9 mouse cellular contexts compared by ENCODE assay signal in the genomic region with DNA sequence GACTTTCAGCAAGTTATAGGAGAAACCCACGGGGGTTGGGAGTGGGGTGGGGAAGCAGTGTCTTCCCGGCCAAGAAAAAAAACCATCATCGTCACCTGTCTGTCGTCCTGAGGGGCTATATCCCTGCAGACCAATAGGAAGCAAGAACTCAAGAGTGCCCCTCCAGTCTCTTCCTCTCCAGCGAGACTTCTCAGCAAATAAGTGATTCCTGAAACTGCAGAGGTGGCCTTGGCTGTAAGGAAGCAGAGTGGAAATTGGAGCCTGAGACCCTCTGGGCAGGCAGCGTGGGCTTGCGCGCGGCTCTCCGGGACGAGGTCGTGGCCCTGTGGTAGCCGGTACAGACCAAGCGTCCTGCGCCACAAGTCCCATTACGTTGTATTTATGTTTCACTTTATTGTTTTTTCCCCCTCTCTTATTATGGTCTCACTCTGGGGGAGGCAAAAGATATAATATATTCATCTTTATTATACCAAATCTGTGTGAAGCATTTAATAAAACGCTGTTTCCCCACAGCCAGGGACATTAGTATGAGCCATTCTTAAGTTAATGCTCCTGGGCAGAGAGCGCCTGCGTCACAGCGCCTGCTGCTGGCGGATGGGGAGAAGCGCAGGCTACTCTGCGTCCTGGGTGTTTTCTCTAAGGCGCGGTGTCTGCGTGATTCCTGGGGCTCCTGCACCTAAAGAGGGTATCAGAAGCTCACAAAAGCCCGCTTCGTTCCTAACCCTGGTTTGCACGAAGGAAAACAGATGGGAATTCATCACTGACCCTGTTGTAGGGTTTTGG. TPM values are rescaled to one million over a fixed set of nuclear protein-coding genes. Genes with fewer than 3 reads are reported as not detected.
DNase-seq lines count a peak whose midpoint lies in the region; ATAC-seq and TF ChIP-seq lines count a peak whose summit lies in the region.
"Had no signal": no experiment of that assay in that cellular context is flagged by ENCODE, and none has a peak within 500 bp of the region (broad histone marks: within the 10 kb centered on the region; RNA-seq: fewer than 3 reads in every experiment).

No protein-coding gene starts in this region.

- no peak for TF ChIP-seq EP300 in lung, postnatal 0 days (IDR thresholded peaks at IDR 0.05)

- DNase-seq in cerebellum, postnatal 10 days, result peak; percentile 64 to 76
- no peak for DNase-seq in cerebellum, adult 9-11 months
- DNase-seq in midbrain, embryonic 14.5 days, result peak; percentile 72
- peak; percentile 50 for DNase-seq in lung, postnatal 0 days (ENCODE audit: low spot score)
- DNase-seq in thymus, postnatal 4 days, result peak; percentile 71
- DNase-seq in yolk sac, embryonic 10.5 days (ENCODE audit: low spot score), result no peak

- no peaks in the 10 kb centered on the region for H3K36me3 ChIP-seq in midbrain, embryonic 14.5 days (ENCODE audit: control insufficient read depth, insufficient read depth, low read length)
- H3K36me3 ChIP-seq in midbrain, embryonic 16.5 days (ENCODE audit: control insufficient read depth, insufficient read depth, low read length), result no peaks in the 10 kb centered on the region
- no peaks in the 10 kb centered on the region for H3K36me3 ChIP-seq in lung, postnatal 0 days (ENCODE audit: insufficient read depth, low read length)

- no peak for ATAC-seq in midbrain, embryonic 14.5 days (ENCODE audit: low FRiP score, low TSS enrichment)
- no peak for ATAC-seq in midbrain, embryonic 16.5 days
- peak; percentile 59; the same call in 1 of the 2 replicates for ATAC-seq in granulocyte monocyte progenitor cell, adult 5-6 weeks (replicated peaks; ENCODE audit: poor library complexity, severe bottlenecking)
- 0 out of 2 replicates have a peak, but pooled peaks have one; percentile 28 for ATAC-seq in lung, postnatal 0 days

- peak; percentile 94 for TF ChIP-seq CTCF in lung, postnatal 0 days (IDR thresholded peaks at IDR 0.05)

- 2% methylated on average over 29 of the region's 29 CpGs for WGBS in midbrain, embryonic 14.5 days
- 2% methylated on average over 29 of the region's 29 CpGs for WGBS in midbrain, embryonic 16.5 days
- WGBS in lung, postnatal 0 days, result 3% methylated on average over 29 of the region's 29 CpGs

- H3K4me3 ChIP-seq in midbrain, embryonic 14.5 days (replicated peaks; ENCODE audit: low read depth, low read length), result no peak overlapping the region
- no peak overlapping the region for H3K4me3 ChIP-seq in midbrain, embryonic 16.5 days (ENCODE audit: low read depth, low read length)
- no peak overlapping the region for H3K4me3 ChIP-seq in lung, postnatal 0 days (ENCODE audit: low read depth, low read length)

- H3K27me3 ChIP-seq in midbrain, embryonic 14.5 days (ENCODE audit: control insufficient read depth, insufficient read depth, low read length), result peaks cover 70% of the 10 kb centered on the region
- H3K27me3 ChIP-seq in midbrain, embryonic 16.5 days (ENCODE audit: control insufficient read depth, insufficient read depth, low read depth, low read length), result peaks cover 55% of the 10 kb centered on the region
- H3K27me3 ChIP-seq in lung, postnatal 0 days (replicated peaks; ENCODE audit: insufficient read depth, low read length), result peaks cover 61% of the 10 kb centered on the region

- no peak overlapping the region for H3K9ac ChIP-seq in midbrain, embryonic 14.5 days (replicated peaks; ENCODE audit: low read length)
- H3K9ac ChIP-seq in midbrain, embryonic 16.5 days (ENCODE audit: low read depth, low read length), result no peak overlapping the region
- no peak overlapping the region for H3K9ac ChIP-seq in lung, postnatal 0 days (replicated peaks; ENCODE audit: low read depth)

- H3K4me2 ChIP-seq in midbrain, embryonic 14.5 days (ENCODE audit: low read length), result no peak overlapping the region
- no peak overlapping the region for H3K4me2 ChIP-seq in midbrain, embryonic 16.5 days (ENCODE audit: low read length)
- H3K4me2 ChIP-seq in lung, postnatal 0 days (replicated peaks; ENCODE audit: low read depth, low read length), result no peak overlapping the region

- no peak overlapping the region for H3K27ac ChIP-seq in midbrain, embryonic 14.5 days (replicated peaks; ENCODE audit: low read depth, low read length)
- H3K27ac ChIP-seq in midbrain, embryonic 16.5 days (ENCODE audit: low read length), result no peak overlapping the region
- no peak overlapping the region for H3K27ac ChIP-seq in lung, postnatal 0 days (ENCODE audit: low read length)

- no peaks in the 10 kb centered on the region for H3K4me1 ChIP-seq in midbrain, embryonic 14.5 days (ENCODE audit: control insufficient read depth, insufficient read depth, low read length)
- H3K4me1 ChIP-seq in midbrain, embryonic 16.5 days (ENCODE audit: control insufficient read depth, insufficient read depth, low read length), result no peaks in the 10 kb centered on the region
- H3K4me1 ChIP-seq in lung, postnatal 0 days (ENCODE audit: insufficient read depth, low read depth, low read length), result no peaks in the 10 kb centered on the region

- no peaks in the 10 kb centered on the region for H3K9me3 ChIP-seq in midbrain, embryonic 14.5 days (ENCODE audit: control insufficient read depth, low read length)
- H3K9me3 ChIP-seq in midbrain, embryonic 16.5 days (replicated peaks; ENCODE audit: control insufficient read depth, low read length, poor library complexity, severe bottlenecking), result no peaks in the 10 kb centered on the region
- H3K9me3 ChIP-seq in lung, postnatal 0 days (ENCODE audit: low read length), result no peaks in the 10 kb centered on the region

RNA-seq across cellular contexts. Expression of gene Lbx1, which starts 8.5 kb away (rescaled TPM):
- 0.49 and 0.65 TPM in 2 replicates for polyA plus RNA-seq in midbrain, embryonic 14.5 days (2014; fragmentation: Nextera tagmentation; extraction: Ambion mirVana)
- polyA plus RNA-seq in midbrain, embryonic 16.5 days (2015; fragmentation: Nextera tagmentation; extraction: Ambion mirVana), result 0.07 and 0.08 TPM in 2 replicates
- total RNA-seq in granulocyte monocyte progenitor cell, adult 5-6 weeks (2014; fragmentation: Nextera tagmentation), result not detected in 2 replicates
- not detected in 2 replicates for total RNA-seq in granulocyte monocyte progenitor cell, adult 5-6 weeks (2017)
- not detected in 2 replicates for polyA plus RNA-seq in lung, postnatal 0 days (2015; fragmentation: Nextera tagmentation; extraction: Ambion mirVana)
- total RNA-seq: hematopoietic stem cell, adult 5-6 weeks had no signal

Comparison
In these comparisons a context has a peak if more than half of its experiments do, and no peak if none do; other contexts are left out.
1. DNase-seq: peak in cerebellum, postnatal 10 days (2 of 2), midbrain, embryonic 14.5 days (single experiment), lung, postnatal 0 days (single experiment) and thymus, postnatal 4 days (single experiment); none in cerebellum, adult 9-11 months (single experiment) and yolk sac, embryonic 10.5 days (single experiment).
2. ATAC-seq: peak in granulocyte monocyte progenitor cell, adult 5-6 weeks (single experiment) and lung, postnatal 0 days (single experiment); none in midbrain, embryonic 14.5 days (single experiment) and midbrain, embryonic 16.5 days (single experiment).